Mouse (Mus musculus) ES-E14 (cell line): Measurements from ENCODE around the gene Serpinh1.

ENCODE experiments used
- CHD2 ChIP-seq: IDR thresholded peaks from 2 replicates; pipeline ENCODE4 v1.6.1; 2014; ENCODE audit warnings: mild to moderate bottlenecking, low read depth, low read length, inconsistent platforms
- HCFC1 ChIP-seq: IDR thresholded peaks from 2 replicates; pipeline ENCODE4 v1.6.1; 2012; ENCODE audit warnings: low read length, inconsistent platforms, borderline replicate concordance; ENCODE audit not compliant: insufficient read depth
- MAFK ChIP-seq: IDR thresholded peaks from 2 replicates; pipeline ENCODE4 v1.6.1; 2014; ENCODE audit warnings: mild to moderate bottlenecking, low read depth, low read length, inconsistent platforms; ENCODE audit not compliant: insufficient read depth
- ZC3H11A ChIP-seq: IDR thresholded peaks from 2 replicates; pipeline ENCODE4 v1.6.1; 2012; ENCODE audit warnings: low read depth, mild to moderate bottlenecking, inconsistent platforms, low read length, borderline replicate concordance
- ZNF384 ChIP-seq: IDR thresholded peaks from 2 replicates; pipeline ENCODE4 v1.6.1; 2012; ENCODE audit warnings: low read depth, low read length, inconsistent platforms

- TF ChIP-seq HCFC1 (no peak), ZNF384 (no peak), ZC3H11A (no peak), MAFK (no peak), CHD2 (no peak)
These were observed 13.7 kb upstream of the Serpinh1 start for GRCm38 (mm10) chr7:99366716-99367115.
